Mouse (Mus musculus) left cerebral cortex, postnatal 25 days (tissue): Measurements from ENCODE around the gene Tob1. TPM values are rescaled to one million over a fixed set of nuclear protein-coding genes. Genes with fewer than 3 reads are reported as not detected.

Experiments
- DNase-seq, 2 experiments: peaks; one replicate each; pipeline ENCODE4 v3.0.0; 2022; ENCODE audit warnings: low spot score in 2 of 2, mixed read lengths in 1 of 2
- intact Hi-C: fragments of 180-260 bp; cut with DNase I; formaldehyde crosslinking; loops from one replicate; pipeline ENCODE4 v1.15.1; 2025
- total RNA-seq, 2 experiments: library from RNA; stranded (reverse); gene quantifications; 2 replicates each; pipeline ENCODE4 v1.2.3; 2021

Gene Tob1
- total RNA-seq, result 10 to 100 TPM; 38.2 to 43.9 TPM

GRCm38 (mm10) chr11:94211124-94211603 is at the start of gene Tob1:
Gene Tob1 (plus strand): TSS chr11:94211454.
- intact Hi-C loops, result loop anchor here (1.0 to 10.0 kb wide), 5 partner anchors 51 to 246 kb away; partner anchors contain the start of genes Ankrd40, Gm20390 and Nme1
- DNase-seq, result peak; percentile 95 to 99

- intact Hi-C loops, result no loop called here
- no peak for DNase-seq
Measured at GRCm38 (mm10) chr11:94161867-94162581, 49.2 kb upstream of the Tob1 start.

GRCm38 (mm10) chr11:94163005-94163767 is 48.1 kb upstream of the Tob1 start:
- intact Hi-C loops, result no loop called here
- no peak for DNase-seq

GRCm38 (mm10) chr11:94165745-94166144 is 45.5 kb upstream of the Tob1 start:
- no peak for DNase-seq
- intact Hi-C loops, result no loop called here

GRCm38 (mm10) chr11:94168238-94168637 is 43.0 kb upstream of the Tob1 start:
- intact Hi-C loops, result no loop called here
- DNase-seq, result no peak

- intact Hi-C loops, result no loop called here
- DNase-seq, result no peak
Measured at GRCm38 (mm10) chr11:94169596-94169995, 41.7 kb upstream of the Tob1 start.

GRCm38 (mm10) chr11:94171691-94172090 is 39.6 kb upstream of the Tob1 start:
- no peak for DNase-seq
- intact Hi-C loops, result no loop called here

GRCm38 (mm10) chr11:94172186-94172585 is 39.1 kb upstream of the Tob1 start:
- no peak for DNase-seq
- intact Hi-C loops, result no loop called here

- intact Hi-C loops, result no loop called here
- DNase-seq, result no peak
Measured at GRCm38 (mm10) chr11:94173726-94174146, 37.5 kb upstream of the Tob1 start.

- intact Hi-C loops, result no loop called here
- DNase-seq, result no peak
Measured at GRCm38 (mm10) chr11:94175288-94175687, 36.0 kb upstream of the Tob1 start.

- DNase-seq, result no peak
- intact Hi-C loops, result no loop called here
Measured at GRCm38 (mm10) chr11:94175694-94176093, 35.6 kb upstream of the Tob1 start.

- peak in 1 of 2 experiments; percentile 66 for DNase-seq
- intact Hi-C loops, result no loop called here
Measured at GRCm38 (mm10) chr11:94177841-94178585, 33.2 kb upstream of the Tob1 start.

- intact Hi-C loops, result no loop called here
- DNase-seq, result no peak
Measured at GRCm38 (mm10) chr11:94179768-94180167, 31.5 kb upstream of the Tob1 start.

- intact Hi-C loops, result no loop called here
- DNase-seq, result no peak
Measured at GRCm38 (mm10) chr11:94180194-94180593, 31.1 kb upstream of the Tob1 start.

GRCm38 (mm10) chr11:94181694-94182093 is 29.6 kb upstream of the Tob1 start:
- intact Hi-C loops, result no loop called here
- no peak for DNase-seq

- intact Hi-C loops, result no loop called here
- DNase-seq, result no peak
Measured at GRCm38 (mm10) chr11:94182711-94183110, 28.5 kb upstream of the Tob1 start.

GRCm38 (mm10) chr11:94183120-94183519 is 28.1 kb upstream of the Tob1 start:
- intact Hi-C loops, result no loop called here
- DNase-seq, result no peak

- intact Hi-C loops, result no loop called here
Measured at GRCm38 (mm10) chr11:94183671-94184070, 27.6 kb upstream of the Tob1 start.

GRCm38 (mm10) chr11:94189579-94189978 is 21.7 kb upstream of the Tob1 start:
- intact Hi-C loops, result no loop called here
- no peak for DNase-seq

More at GRCm38 (mm10) chr11:94183671-94184070, 27.6 kb upstream of the Tob1 start:
- DNase-seq, result no peak

- intact Hi-C loops, result no loop called here
- DNase-seq, result no peak
Measured at GRCm38 (mm10) chr11:94190665-94191064, 20.6 kb upstream of the Tob1 start.
